Mouse (Mus musculus): ENCODE data around the gene Ppdpf. TPM values are rescaled to one million over a fixed set of nuclear protein-coding genes. Genes with fewer than 3 reads are reported as not detected.

Ppdpf gene
- total and polyA plus RNA-seq, 2 experiments: 48.4 to 181 TPM

- Histone ChIP-seq H3K27me3 (ENCODE audit: control insufficient read depth, insufficient read depth, low read length) (no peaks in the 10 kb centered on the region), H3K79me2 (ENCODE audit: control insufficient read depth, insufficient read depth, low read length) (peaks cover 5% of the 10 kb centered on the region; the same call in 1 of the 2 replicates), H3K27ac (replicated peaks; ENCODE audit: insufficient read depth, low read depth, low read length) (no peak overlapping the region), H3K9ac (ENCODE audit: low read depth, low read length) (no peak overlapping the region), H3K36me3 (ENCODE audit: control insufficient read depth, insufficient read depth, low read length) (peaks cover 58% of the 10 kb centered on the region), H3K4me1 (ENCODE audit: control insufficient read depth, insufficient read depth, low read length) (no peaks in the 10 kb centered on the region; the same call in 1 of the 2 replicates), H3K4me3 (ENCODE audit: insufficient read depth, low read depth, low read length) (no peak overlapping the region)
- DNase-seq (ENCODE audit: extremely low read depth, low read depth, low spot score): no peak
- 96% methylated on average over 15 of the region's 15 CpGs for WGBS
- TF ChIP-seq CTCF (IDR thresholded peaks at IDR 0.05; ENCODE audit: low read depth, low read length) (no peak), POLR2A (IDR thresholded peaks at IDR 0.05; ENCODE audit: extremely low read depth, insufficient read depth, low read length) (no peak)
These were observed 46.4 kb downstream of the Ppdpf start for GRCm38 (mm10) chr2:181233443-181233842.

GRCm38 (mm10) chr2:181234680-181235079 is 47.6 kb downstream of the Ppdpf start:
- Histone ChIP-seq H3K4me1 (ENCODE audit: control insufficient read depth, insufficient read depth, low read length) (peaks cover 6% of the 10 kb centered on the region), H3K9ac (ENCODE audit: low read depth, low read length) (no peak overlapping the region), H3K27me3 (ENCODE audit: control insufficient read depth, insufficient read depth, low read length) (no peaks in the 10 kb centered on the region), H3K79me2 (ENCODE audit: control insufficient read depth, insufficient read depth, low read length) (peaks cover 14% of the 10 kb centered on the region; the same call in 1 of the 2 replicates), H3K27ac (replicated peaks; ENCODE audit: insufficient read depth, low read depth, low read length) (no peak overlapping the region), H3K36me3 (ENCODE audit: control insufficient read depth, insufficient read depth, low read length) (peaks cover 48% of the 10 kb centered on the region), H3K4me3 (ENCODE audit: insufficient read depth, low read depth, low read length) (no peak overlapping the region)
- no peak for TF ChIP-seq POLR2A (IDR thresholded peaks at IDR 0.05; ENCODE audit: extremely low read depth, insufficient read depth, low read length)
- no peak for TF ChIP-seq CTCF (IDR thresholded peaks at IDR 0.05; ENCODE audit: low read depth, low read length)
- DNase-seq (ENCODE audit: extremely low read depth, low read depth, low spot score): no peak
- 88% methylated on average over 11 of the region's 11 CpGs for WGBS

GRCm38 (mm10) chr2:181235681-181236566 is 48.9 kb downstream of the Ppdpf start:
- TF ChIP-seq POLR2A (IDR thresholded peaks at IDR 0.05; ENCODE audit: extremely low read depth, insufficient read depth, low read length) (no peak), CTCF (IDR thresholded peaks at IDR 0.05; ENCODE audit: low read depth, low read length) (peak; percentile 47)

GRCm38 (mm10) chr2:181237251-181238014 is 50.4 kb downstream of the Ppdpf start:
- 88% methylated on average over 17 of the region's 17 CpGs for WGBS
- H3K27me3 ChIP-seq (ENCODE audit: control insufficient read depth, insufficient read depth, low read length): no peaks in the 10 kb centered on the region
- peaks cover 35% of the 10 kb centered on the region for H3K79me2 ChIP-seq (ENCODE audit: control insufficient read depth, insufficient read depth, low read length)
- no peak for DNase-seq (ENCODE audit: extremely low read depth, low read depth, low spot score)
- H3K4me3 ChIP-seq (ENCODE audit: insufficient read depth, low read depth, low read length): no peak overlapping the region
- peaks cover 38% of the 10 kb centered on the region for H3K36me3 ChIP-seq (ENCODE audit: control insufficient read depth, insufficient read depth, low read length)
- H3K4me1 ChIP-seq (ENCODE audit: control insufficient read depth, insufficient read depth, low read length): peaks cover 24% of the 10 kb centered on the region
- TF ChIP-seq CTCF (IDR thresholded peaks at IDR 0.05; ENCODE audit: low read depth, low read length) (no peak), POLR2A (IDR thresholded peaks at IDR 0.05; ENCODE audit: extremely low read depth, insufficient read depth, low read length) (no peak)
- H3K9ac ChIP-seq (ENCODE audit: low read depth, low read length): no peak overlapping the region
- H3K27ac ChIP-seq (replicated peaks; ENCODE audit: insufficient read depth, low read depth, low read length): no peak overlapping the region

More at GRCm38 (mm10) chr2:181235681-181236566, 48.9 kb downstream of the Ppdpf start:
- H3K9ac ChIP-seq (ENCODE audit: low read depth, low read length): no peak overlapping the region
- peaks cover 18% of the 10 kb centered on the region for H3K4me1 ChIP-seq (ENCODE audit: control insufficient read depth, insufficient read depth, low read length)
- peaks cover 40% of the 10 kb centered on the region for H3K36me3 ChIP-seq (ENCODE audit: control insufficient read depth, insufficient read depth, low read length)
- 86% methylated on average over 23 of the region's 23 CpGs for whole genome bisulfite sequencing
- H3K4me3 ChIP-seq (ENCODE audit: insufficient read depth, low read depth, low read length): no peak overlapping the region
- H3K27me3 ChIP-seq (ENCODE audit: control insufficient read depth, insufficient read depth, low read length): no peaks in the 10 kb centered on the region
- H3K27ac ChIP-seq (replicated peaks; ENCODE audit: insufficient read depth, low read depth, low read length): no peak overlapping the region
- peaks cover 26% of the 10 kb centered on the region for H3K79me2 ChIP-seq (ENCODE audit: control insufficient read depth, insufficient read depth, low read length)
- no peak for DNase-seq (ENCODE audit: extremely low read depth, low read depth, low spot score)

- TF ChIP-seq CTCF (IDR thresholded peaks at IDR 0.05; ENCODE audit: low read depth, low read length) (no peak), POLR2A (IDR thresholded peaks at IDR 0.05; ENCODE audit: extremely low read depth, insufficient read depth, low read length) (0 out of 2 replicates have a peak, but pooled peaks have one; percentile 9)
- Histone ChIP-seq H3K79me2 (ENCODE audit: control insufficient read depth, insufficient read depth, low read length) (peaks cover 35% of the 10 kb centered on the region), H3K27me3 (ENCODE audit: control insufficient read depth, insufficient read depth, low read length) (no peaks in the 10 kb centered on the region), H3K27ac (replicated peaks; ENCODE audit: insufficient read depth, low read depth, low read length) (no peak overlapping the region), H3K4me1 (ENCODE audit: control insufficient read depth, insufficient read depth, low read length) (peaks cover 26% of the 10 kb centered on the region), H3K9ac (ENCODE audit: low read depth, low read length) (no peak overlapping the region), H3K36me3 (ENCODE audit: control insufficient read depth, insufficient read depth, low read length) (peaks cover 33% of the 10 kb centered on the region), H3K4me3 (ENCODE audit: insufficient read depth, low read depth, low read length) (no peak overlapping the region)
- 75% methylated on average over 10 of the region's 10 CpGs for WGBS
- DNase-seq (ENCODE audit: extremely low read depth, low read depth, low spot score): no peak
These were observed 51.1 kb downstream of the Ppdpf start for GRCm38 (mm10) chr2:181238091-181238610.

Other genes starting within 250 kb of the Ppdpf start
- 0.13 and 1.5 TPM in 2 replicates for gene Nkain4, start 232.5 kb upstream of the Ppdpf start, total RNA-seq (2014; rRNA removed)
- 1.5 and 1.6 TPM in 2 replicates for gene Nkain4, start 232.5 kb upstream of the Ppdpf start, polyA plus RNA-seq (2012; rRNA removed)
- gene Arfgap1, start 220.0 kb upstream of the Ppdpf start, total RNA-seq (2014; rRNA removed): 15.7 and 18.4 TPM in 2 replicates
- gene Arfgap1, start 220.0 kb upstream of the Ppdpf start, polyA plus RNA-seq (2012; rRNA removed): 22.7 and 29.0 TPM in 2 replicates
- 0.60 and 0.92 TPM in 2 replicates for gene Col20a1, start 200.7 kb upstream of the Ppdpf start, total RNA-seq (2014; rRNA removed)
- gene Col20a1, start 200.7 kb upstream of the Ppdpf start, polyA plus RNA-seq (2012; rRNA removed): 0.67 and 1.1 TPM in 2 replicates
- 0.54 and 1.6 TPM in 2 replicates for gene Chrna4, start 143.7 kb upstream of the Ppdpf start, total RNA-seq (2014; rRNA removed)
- 2.2 and 7.6 TPM in 2 replicates for gene Chrna4, start 143.7 kb upstream of the Ppdpf start, polyA plus RNA-seq (2012; rRNA removed)
- 0.07 TPM in 1 of 2 replicates, not detected in the other for gene Kcnq2, start 51.9 kb upstream of the Ppdpf start, total RNA-seq (2014; rRNA removed)
- gene Kcnq2, start 51.9 kb upstream of the Ppdpf start, polyA plus RNA-seq (2012; rRNA removed): not detected in 2 replicates
- gene Eef1a2, start 30.2 kb upstream of the Ppdpf start, total RNA-seq (2014; rRNA removed): 0.34 and 0.74 TPM in 2 replicates
- gene Eef1a2, start 30.2 kb upstream of the Ppdpf start, polyA plus RNA-seq (2012; rRNA removed): not detected in 2 replicates
- gene Ptk6, start 15.5 kb downstream of the Ppdpf start, total RNA-seq (2014; rRNA removed): 1.1 and 2.5 TPM in 2 replicates
- gene Ptk6, start 15.5 kb downstream of the Ppdpf start, polyA plus RNA-seq (2012; rRNA removed): 0.81 and 0.83 TPM in 2 replicates
- 0.28 and 0.54 TPM in 2 replicates for gene Srms, start 25.9 kb downstream of the Ppdpf start, total RNA-seq (2014; rRNA removed)
- 1.3 and 1.7 TPM in 2 replicates for gene Srms, start 25.9 kb downstream of the Ppdpf start, polyA plus RNA-seq (2012; rRNA removed)
- not detected in 2 replicates for gene Fndc11, start 32.8 kb downstream of the Ppdpf start, total RNA-seq (2014; rRNA removed)
- gene Fndc11, start 32.8 kb downstream of the Ppdpf start, polyA plus RNA-seq (2012; rRNA removed): 0.10 and 0.12 TPM in 2 replicates
- gene Helz2, start 54.8 kb downstream of the Ppdpf start, total RNA-seq (2014; rRNA removed): 20.3 and 28.9 TPM in 2 replicates
- 39.6 and 65.9 TPM in 2 replicates for gene Helz2, start 54.8 kb downstream of the Ppdpf start, polyA plus RNA-seq (2012; rRNA removed)
- gene Gmeb2, start 100.8 kb downstream of the Ppdpf start, total RNA-seq (2014; rRNA removed): 7.4 and 8.8 TPM in 2 replicates
- 10.7 and 16.1 TPM in 2 replicates for gene Gmeb2, start 100.8 kb downstream of the Ppdpf start, polyA plus RNA-seq (2012; rRNA removed)
- 0.09 and 0.20 TPM in 2 replicates for gene Stmn3, start 127.3 kb downstream of the Ppdpf start, total RNA-seq (2014; rRNA removed)
- 0.07 TPM in 1 of 2 replicates, not detected in the other for gene Stmn3, start 127.3 kb downstream of the Ppdpf start, polyA plus RNA-seq (2012; rRNA removed)
- 13.5 and 13.9 TPM in 2 replicates for gene Rtel1, start 132.5 kb downstream of the Ppdpf start, total RNA-seq (2014; rRNA removed)
- gene Rtel1, start 132.5 kb downstream of the Ppdpf start, polyA plus RNA-seq (2012; rRNA removed): 17.5 and 17.9 TPM in 2 replicates
- 17.9 and 18.9 TPM in 2 replicates for gene Zgpat, start 177.7 kb downstream of the Ppdpf start, total RNA-seq (2014; rRNA removed)
- gene Zgpat, start 177.7 kb downstream of the Ppdpf start, polyA plus RNA-seq (2012; rRNA removed): 18.2 and 22.5 TPM in 2 replicates
- 10.1 and 14.2 TPM in 2 replicates for gene Arfrp1, start 178.2 kb downstream of the Ppdpf start, total RNA-seq (2014; rRNA removed)
- gene Arfrp1, start 178.2 kb downstream of the Ppdpf start, polyA plus RNA-seq (2012; rRNA removed): 11.9 and 15.0 TPM in 2 replicates
- 9.7 and 11.3 TPM in 2 replicates for gene Lime1, start 192.8 kb downstream of the Ppdpf start, total RNA-seq (2014; rRNA removed)
- 22.2 and 36.9 TPM in 2 replicates for gene Lime1, start 192.8 kb downstream of the Ppdpf start, polyA plus RNA-seq (2012; rRNA removed)

Data from liver, adult 2 months (tissue).